Mouse (Mus musculus) hindbrain, embryonic 12.5 days (tissue): ENCODE results near the gene Pknox2. TPM values are rescaled to one million over a fixed set of nuclear protein-coding genes. Genes with fewer than 3 reads are reported as not detected.
A peak's percentile ranks its signal among the peaks of the same experiment; 100 is the strongest.

Source experiments
- ATAC-seq: fragments of 200-750 bp; cut with Nextera tagmentation; 2 replicates; pipeline ENCODE4 v1.8.0; 2017; ENCODE audit warnings: moderate TSS enrichment; ENCODE audit not compliant: low FRiP score
- H3K27ac ChIP-seq: fragments of 300-500 bp; sonication (generic); 2 replicates; pipeline ENCODE4 v1.5.1; 2016; ENCODE audit warnings: mild to moderate bottlenecking
- H3K27me3 ChIP-seq: fragments of 300-500 bp; sonication (generic); 2 replicates; pipeline ENCODE4 v1.6.1; 2016; ENCODE audit warnings: mild to moderate bottlenecking
- H3K36me3 ChIP-seq: fragments of 300-500 bp; sonication (generic); 2 replicates; pipeline ENCODE4 v1.6.1; 2016; ENCODE audit warnings: mild to moderate bottlenecking
- H3K4me1 ChIP-seq: fragments of 300-500 bp; sonication (generic); 2 replicates; pipeline ENCODE4 v1.6.1; 2016
- H3K4me2 ChIP-seq: fragments of 300-500 bp; sonication (generic); replicated peaks from 2 replicates; pipeline ENCODE4 v1.6.1; 2016; ENCODE audit warnings: mild to moderate bottlenecking
- H3K4me3 ChIP-seq: fragments of 300-500 bp; sonication (generic); 2 replicates; pipeline ENCODE4 v1.5.1; 2016; ENCODE audit warnings: mild to moderate bottlenecking
- H3K9ac ChIP-seq: fragments of 300-500 bp; sonication (generic); 2 replicates; pipeline ENCODE4 v1.6.1; 2016; ENCODE audit warnings: mild to moderate bottlenecking, moderate library complexity
- H3K9me3 ChIP-seq: fragments of 300-500 bp; sonication (generic); replicated peaks from 2 replicates; pipeline ENCODE4 v1.6.1; 2016; ENCODE audit warnings: mild to moderate bottlenecking
- WGBS: fragments of 180-500 bp; shearing (Covaris S2); methylation state at CpG from one replicate; pipeline ENCODE4 v1.1.7; 2016; 5-methylcytosine and 5-hydroxymethylcytosine counted together
- polyA plus RNA-seq: library from polyadenylated mRNA; unstranded; fragments of >200 nt; fragmentation: Nextera tagmentation; extraction: Ambion mirVana; gene quantifications from 2 replicates; pipeline ENCODE4 v1.2.1, GENCODE M21; 2016

Gene Pknox2
- polyA plus RNA-seq, 1 experiment from 2014 or later: 29.6 TPM

GRCm38 (mm10) chr9:37116632-37117413 lies 30.4 kb downstream of the Pknox2 start:
- Histone ChIP-seq H3K36me3 (no peaks in the 10 kb centered on the region), H3K9me3 (no peaks in the 10 kb centered on the region), H3K4me2 (no peak overlapping the region), H3K9ac (no peak overlapping the region), H3K27ac (no peak overlapping the region), H3K27me3 (0 out of 2 replicates have a peak, but pooled peaks cover 3% of the 10 kb centered on the region), H3K4me1 (peaks cover 40% of the 10 kb centered on the region), H3K4me3 (no peak overlapping the region)
- WGBS: 63% methylated on average over 9 of the region's 9 CpGs
- ATAC-seq: no peak

- H3K36me3 ChIP-seq: no peaks in the 10 kb centered on the region
- H3K27me3 ChIP-seq: 0 out of 2 replicates have a peak, but pooled peaks cover 3% of the 10 kb centered on the region
- 80% methylated on average over 7 of the region's 7 CpGs for WGBS
- H3K27ac ChIP-seq: no peak overlapping the region
- ATAC-seq: no peak
- H3K4me3 ChIP-seq: no peak overlapping the region
- no peaks in the 10 kb centered on the region for H3K9me3 ChIP-seq
- no peak overlapping the region for H3K9ac ChIP-seq
- H3K4me2 ChIP-seq: no peak overlapping the region
- peaks cover 35% of the 10 kb centered on the region for H3K4me1 ChIP-seq
Measured at GRCm38 (mm10) chr9:37115820-37116219, 31.4 kb downstream of the Pknox2 start.

- Histone ChIP-seq H3K4me1 (peaks cover 35% of the 10 kb centered on the region), H3K36me3 (no peaks in the 10 kb centered on the region), H3K4me2 (no peak overlapping the region), H3K4me3 (no peak overlapping the region), H3K27me3 (no peaks in the 10 kb centered on the region), H3K9me3 (no peaks in the 10 kb centered on the region), H3K27ac (peak overlapping the region; percentile 75), H3K9ac (no peak overlapping the region)
- ATAC-seq: peak; percentile 84
- WGBS: 18% methylated on average over 9 of the region's 9 CpGs
Measured at GRCm38 (mm10) chr9:37114286-37115267, 32.6 kb downstream of the Pknox2 start.

- H3K36me3 ChIP-seq: no peaks in the 10 kb centered on the region
- H3K27ac ChIP-seq: no peak overlapping the region
- no peaks in the 10 kb centered on the region for H3K27me3 ChIP-seq
- WGBS: 65% methylated on average over 2 of the region's 2 CpGs
- H3K9me3 ChIP-seq: no peaks in the 10 kb centered on the region
- H3K4me3 ChIP-seq: no peak overlapping the region
- H3K9ac ChIP-seq: no peak overlapping the region
- H3K4me2 ChIP-seq: no peak overlapping the region
- ATAC-seq: no peak
- H3K4me1 ChIP-seq: peaks cover 23% of the 10 kb centered on the region
Measured at GRCm38 (mm10) chr9:37107546-37107945, 39.7 kb downstream of the Pknox2 start.

- Histone ChIP-seq H3K9ac (no peak overlapping the region), H3K4me2 (no peak overlapping the region), H3K9me3 (no peaks in the 10 kb centered on the region), H3K27ac (no peak overlapping the region), H3K36me3 (no peaks in the 10 kb centered on the region), H3K27me3 (no peaks in the 10 kb centered on the region), H3K4me3 (no peak overlapping the region), H3K4me1 (peaks cover 25% of the 10 kb centered on the region)
- ATAC-seq: no peak
- WGBS: 40% methylated on average over 3 of the region's 3 CpGs
Measured at GRCm38 (mm10) chr9:37106808-37107207, 40.4 kb downstream of the Pknox2 start.

- Histone ChIP-seq H3K9ac (no peak overlapping the region), H3K27ac (no peak overlapping the region), H3K36me3 (no peaks in the 10 kb centered on the region), H3K4me1 (peaks cover 48% of the 10 kb centered on the region), H3K9me3 (no peaks in the 10 kb centered on the region), H3K4me3 (no peak overlapping the region), H3K4me2 (no peak overlapping the region), H3K27me3 (no peaks in the 10 kb centered on the region)
- WGBS: 68% methylated on average over 3 of the region's 3 CpGs
- no peak for ATAC-seq
Measured at GRCm38 (mm10) chr9:37104249-37104648, 43.0 kb downstream of the Pknox2 start.

- Histone ChIP-seq H3K36me3 (no peaks in the 10 kb centered on the region), H3K4me3 (no peak overlapping the region), H3K9ac (no peak overlapping the region), H3K4me1 (peaks cover 48% of the 10 kb centered on the region), H3K9me3 (no peaks in the 10 kb centered on the region), H3K4me2 (no peak overlapping the region), H3K27ac (no peak overlapping the region), H3K27me3 (no peaks in the 10 kb centered on the region)
- WGBS: 30% methylated on average over 5 of the region's 5 CpGs
- no peak for ATAC-seq
Measured at GRCm38 (mm10) chr9:37103778-37104177, 43.4 kb downstream of the Pknox2 start.

- ATAC-seq: no peak
- H3K4me2 ChIP-seq: no peak overlapping the region
- 22% methylated on average over 11 of the region's 11 CpGs for WGBS
- no peaks in the 10 kb centered on the region for H3K9me3 ChIP-seq
- H3K4me3 ChIP-seq: no peak overlapping the region
- peak overlapping the region; percentile 66; the same call in 1 of the 2 replicates for H3K27ac ChIP-seq
- H3K36me3 ChIP-seq: no peaks in the 10 kb centered on the region
- no peaks in the 10 kb centered on the region for H3K27me3 ChIP-seq
- H3K9ac ChIP-seq: no peak overlapping the region
- peaks cover 38% of the 10 kb centered on the region for H3K4me1 ChIP-seq
Measured at GRCm38 (mm10) chr9:37101059-37101940, 45.9 kb downstream of the Pknox2 start.

- WGBS: 40% methylated on average over 3 of the region's 3 CpGs
- Histone ChIP-seq H3K36me3 (no peaks in the 10 kb centered on the region), H3K9me3 (no peaks in the 10 kb centered on the region), H3K9ac (no peak overlapping the region), H3K4me2 (no peak overlapping the region), H3K4me3 (no peak overlapping the region), H3K27me3 (no peaks in the 10 kb centered on the region), H3K4me1 (peaks cover 53% of the 10 kb centered on the region), H3K27ac (no peak overlapping the region)
- no peak for ATAC-seq
Measured at GRCm38 (mm10) chr9:37099595-37099994, 47.6 kb downstream of the Pknox2 start.

- Histone ChIP-seq H3K27ac (no peak overlapping the region), H3K27me3 (no peaks in the 10 kb centered on the region), H3K4me3 (no peak overlapping the region), H3K36me3 (no peaks in the 10 kb centered on the region), H3K4me2 (no peak overlapping the region), H3K9ac (no peak overlapping the region), H3K9me3 (no peaks in the 10 kb centered on the region), H3K4me1 (peaks cover 54% of the 10 kb centered on the region)
- 91% methylated on average over 3 of the region's 3 CpGs for WGBS
- no peak for ATAC-seq
Measured at GRCm38 (mm10) chr9:37098600-37098999, 48.6 kb downstream of the Pknox2 start.

GRCm38 (mm10) chr9:37094230-37094990 lies 52.8 kb downstream of the Pknox2 start:
- H3K4me1 ChIP-seq: peaks cover 49% of the 10 kb centered on the region
- no peaks in the 10 kb centered on the region for H3K27me3 ChIP-seq
- H3K36me3 ChIP-seq: no peaks in the 10 kb centered on the region
- H3K9ac ChIP-seq: no peak overlapping the region
- peak overlapping the region; percentile 50 for H3K27ac ChIP-seq
- ATAC-seq: peak; percentile 62; the same call in 1 of the 2 replicates
- 24% methylated on average over 11 of the region's 11 CpGs for WGBS
- no peak overlapping the region for H3K4me3 ChIP-seq
- H3K9me3 ChIP-seq: no peaks in the 10 kb centered on the region
- no peak overlapping the region for H3K4me2 ChIP-seq
